Mouse (Mus musculus): Measurements from ENCODE around the gene Nmnat3.

- TF ChIP-seq E2F4 (IDR thresholded peaks at IDR 0.05; ENCODE audit: insufficient replicate concordance, low read depth, low read length) (no peak), CTCF (conservative IDR thresholded peaks at IDR 0.05 in 1 of 2, IDR thresholded peaks at IDR 0.05 in 1 of 2; ENCODE audit: low read depth in 2 of 2, low read length in 2 of 2) (no peak), EP300 (IDR thresholded peaks at IDR 0.05; ENCODE audit: low read length) (no peak), BHLHE40 (IDR thresholded peaks at IDR 0.05; ENCODE audit: low read depth, low read length) (no peak), POLR2A (IDR thresholded peaks at IDR 0.05; ENCODE audit: low read depth, low read length) (no peak), NELFE (IDR thresholded peaks at IDR 0.05; ENCODE audit: low read depth, low read length) (no peak), RAD21 (IDR thresholded peaks at IDR 0.05; ENCODE audit: low read depth, low read length) (no peak), CHD2 (IDR thresholded peaks at IDR 0.05; ENCODE audit: low read length) (no peak), ELF1 (IDR thresholded peaks at IDR 0.05; ENCODE audit: low read depth, low read length) (no peak), CHD1 (IDR thresholded peaks at IDR 0.05; ENCODE audit: low read depth, low read length) (no peak), SIN3A (IDR thresholded peaks at IDR 0.05; ENCODE audit: low read length) (no peak), JUND (conservative IDR thresholded peaks at IDR 0.05; ENCODE audit: low read depth, low read length) (no peak)
Observed at GRCm38 (mm10) chr9:98299235-98299634, 12.0 kb downstream of the Nmnat3 start.

Data from CH12.LX (cell line).